Mouse (Mus musculus) MEL (cell line): ENCODE results near the gene Zfp512b. TPM values are rescaled to one million over a fixed set of nuclear protein-coding genes. Genes with fewer than 3 reads are reported as not detected.

ENCODE experiments used
- DNase-seq: peaks from one replicate; pipeline ENCODE4 v3.0.0; 2011; ENCODE audit warnings: low read depth, low spot score
- H3K27ac ChIP-seq: 2 replicates; pipeline ENCODE4 v1.5.1; 2012; ENCODE audit warnings: low read depth, mild to moderate bottlenecking, control low read depth, low read length, moderate library complexity; ENCODE audit not compliant: control insufficient read depth
- H3K27me3 ChIP-seq, 2 experiments: fragments of 150-350 bp in 1 of 2; sonication (generic) in 1 of 2; 2 replicates each; pipeline ENCODE4 v1.6.1; 2012; ENCODE audit warnings: low read length in 2 of 2, mild to moderate bottlenecking in 2 of 2, improper control_type of control experiment in 1 of 2, moderate library complexity in 1 of 2; ENCODE audit not compliant: insufficient read depth in 2 of 2, control insufficient read depth in 1 of 2
- H3K36me3 ChIP-seq, 2 experiments: 2 replicates each; pipeline ENCODE4 v1.6.1; 2012 to 2014; ENCODE audit warnings: low read length in 2 of 2, improper control_type of control experiment in 1 of 2, inconsistent platforms in 1 of 2, mild to moderate bottlenecking in 1 of 2; ENCODE audit not compliant: insufficient read depth in 2 of 2, control insufficient read depth in 1 of 2
- H3K4me1 ChIP-seq, 2 experiments: fragments of 150-350 bp in 1 of 2; sonication (generic) in 1 of 2; 2 replicates each; pipeline ENCODE4 v1.6.1; 2012; ENCODE audit warnings: low read length in 2 of 2, improper control_type of control experiment in 1 of 2, mild to moderate bottlenecking in 1 of 2; ENCODE audit not compliant: insufficient read depth in 2 of 2, control insufficient read depth in 1 of 2
- H3K4me3 ChIP-seq, 2 experiments: fragments of 150-350 bp in 1 of 2; sonication (generic) in 1 of 2; 2 replicates each; pipeline ENCODE4 v1.5.1; 2012; ENCODE audit warnings: low read depth in 2 of 2, low read length in 2 of 2, mild to moderate bottlenecking in 2 of 2, moderate library complexity in 2 of 2, control low read depth in 1 of 2, improper control_type of control experiment in 1 of 2; ENCODE audit not compliant: control insufficient read depth in 1 of 2, insufficient read depth in 1 of 2
- H3K79me2 ChIP-seq: 2 replicates; pipeline ENCODE4 v1.6.1; 2012; ENCODE audit warnings: mild to moderate bottlenecking, low read length, moderate library complexity; ENCODE audit not compliant: control insufficient read depth, poor library complexity, insufficient read depth
- H3K9ac ChIP-seq: 2 replicates; pipeline ENCODE4 v1.6.1; 2012; ENCODE audit warnings: low read depth, mild to moderate bottlenecking, control low read depth, low read length, moderate library complexity; ENCODE audit not compliant: control insufficient read depth, poor library complexity, severe bottlenecking
- H3K9me3 ChIP-seq: fragments of 150-350 bp; sonication (generic); replicated peaks from 2 replicates; pipeline ENCODE4 v1.6.1; 2012; ENCODE audit warnings: mild to moderate bottlenecking, low read length, improper control_type of control experiment, moderate library complexity; ENCODE audit not compliant: insufficient read depth
- BHLHE40 ChIP-seq: IDR thresholded peaks from 2 replicates; pipeline ENCODE4 v1.6.1; 2012; ENCODE audit warnings: low read depth, mild to moderate bottlenecking, inconsistent platforms, low read length, improper control_type of control experiment, borderline replicate concordance
- CTCF ChIP-seq, 3 experiments: IDR thresholded peaks in 2 of 3; conservative IDR thresholded peaks in 1 of 3; 2 replicates each; pipeline ENCODE4 v1.5.1; 2011 to 2012; ENCODE audit warnings: low read length in 3 of 3, low read depth in 2 of 3, mild to moderate bottlenecking in 2 of 3, improper control_type of control experiment in 1 of 3, inconsistent platforms in 1 of 3, mixed read lengths in 1 of 3, moderate library complexity in 1 of 3; ENCODE audit not compliant: control insufficient read depth in 1 of 3, insufficient read depth in 1 of 3, poor library complexity in 1 of 3, severe bottlenecking in 1 of 3
- E2F4 ChIP-seq: IDR thresholded peaks from 2 replicates; pipeline ENCODE4 v1.6.1; 2011; ENCODE audit warnings: low read depth, low read length, improper control_type of control experiment, borderline replicate concordance
- ELF1 ChIP-seq: IDR thresholded peaks from 2 replicates; pipeline ENCODE4 v1.6.1; 2014; ENCODE audit warnings: low read depth, mild to moderate bottlenecking, inconsistent platforms, low read length, improper control_type of control experiment, moderate library complexity
- EP300 ChIP-seq, 2 experiments: IDR thresholded peaks; 2 replicates each; pipeline ENCODE4 v1.6.1; 2011; ENCODE audit warnings: improper control_type of control experiment in 2 of 2, low read length in 2 of 2, low read depth in 1 of 2, mild to moderate bottlenecking in 1 of 2
- JUND ChIP-seq: IDR thresholded peaks from 2 replicates; pipeline ENCODE4 v1.6.1; 2011; ENCODE audit warnings: low read depth, mild to moderate bottlenecking, improper control_type of control experiment, low read length
- KAT2A ChIP-seq: conservative IDR thresholded peaks from 2 replicates; pipeline ENCODE4 v1.6.1; 2012; ENCODE audit warnings: low read depth, low read length, improper control_type of control experiment, inconsistent platforms
- MEF2A ChIP-seq: IDR thresholded peaks from 2 replicates; pipeline ENCODE4 v1.6.1; 2014; ENCODE audit warnings: low read depth, mild to moderate bottlenecking, inconsistent platforms, low read length, improper control_type of control experiment; ENCODE audit not compliant: poor library complexity, insufficient replicate concordance, severe bottlenecking; ENCODE audit errors: extremely low read depth
- MXI1 ChIP-seq: IDR thresholded peaks from 2 replicates; pipeline ENCODE4 v1.6.1; 2011; ENCODE audit warnings: mild to moderate bottlenecking, low read depth, low read length, improper control_type of control experiment
- MYB ChIP-seq: IDR thresholded peaks from 2 replicates; pipeline ENCODE4 v1.6.1; 2011; ENCODE audit warnings: mild to moderate bottlenecking, low read depth, low read length, improper control_type of control experiment
- NELFE ChIP-seq: IDR thresholded peaks from 2 replicates; pipeline ENCODE4 v1.6.1; 2011; ENCODE audit warnings: low read depth, low read length, improper control_type of control experiment
- NRF1 ChIP-seq: IDR thresholded peaks from 2 replicates; pipeline ENCODE4 v1.6.1; 2014; ENCODE audit warnings: low read depth, mild to moderate bottlenecking, inconsistent platforms, low read length, improper control_type of control experiment, moderate library complexity; ENCODE audit not compliant: poor library complexity, insufficient read depth, severe bottlenecking
- POLR2AphosphoS2 ChIP-seq: IDR thresholded peaks from 2 replicates; pipeline ENCODE4 v1.6.1; 2011; ENCODE audit warnings: low read length, improper control_type of control experiment
- POLR2AphosphoS5 ChIP-seq: IDR thresholded peaks from 2 replicates; pipeline ENCODE4 v1.6.1; 2012; ENCODE audit warnings: low read depth, borderline replicate concordance, mild to moderate bottlenecking, inconsistent platforms, low read length, moderate library complexity, mixed read lengths
- SMC3 ChIP-seq: IDR thresholded peaks from 2 replicates; pipeline ENCODE4 v1.6.1; 2011; ENCODE audit warnings: low read depth, low read length, improper control_type of control experiment
- TAL1 ChIP-seq: IDR thresholded peaks from 2 replicates; pipeline ENCODE4 v1.6.1; 2012; ENCODE audit warnings: mild to moderate bottlenecking, inconsistent platforms, low read length, moderate library complexity, mixed read lengths
- TBP ChIP-seq: IDR thresholded peaks from 2 replicates; pipeline ENCODE4 v1.8.0; 2011; ENCODE audit warnings: low read depth, low read length, improper control_type of control experiment
- TCF12 ChIP-seq: IDR thresholded peaks from 2 replicates; pipeline ENCODE4 v1.6.1; 2014; ENCODE audit warnings: low read depth, mild to moderate bottlenecking, inconsistent platforms, low read length, improper control_type of control experiment, moderate library complexity
- ZKSCAN1 ChIP-seq: IDR thresholded peaks from 2 replicates; pipeline ENCODE4 v1.6.1; 2012; ENCODE audit warnings: low read depth, mild to moderate bottlenecking, inconsistent platforms, low read length, improper control_type of control experiment, moderate library complexity
- ZMIZ1 ChIP-seq: IDR thresholded peaks from 2 replicates; pipeline ENCODE4 v1.6.1; 2012; ENCODE audit warnings: low read depth, mild to moderate bottlenecking, inconsistent platforms, low read length, improper control_type of control experiment, moderate library complexity
- ZNF384 ChIP-seq: IDR thresholded peaks from 2 replicates; pipeline ENCODE4 v1.6.1; 2012; ENCODE audit warnings: low read depth, mild to moderate bottlenecking, inconsistent platforms, low read length, improper control_type of control experiment
- polyA plus RNA-seq, 2 experiments: library from polyadenylated mRNA; stranded (reverse) in 1 of 2; unstranded in 1 of 2; fragments of >175 nt in 1 of 2; fragments of >200 nt in 1 of 2; gene quantifications; 2 replicates each; pipeline versions ENCODE4 v1.2.1 to v1.2.4; 2012; ENCODE audit warnings: low replicate concordance in 2 of 2, low read depth in 1 of 2; ENCODE audit not compliant: insufficient read length in 2 of 2, insufficient read depth in 1 of 2, missing spikeins in 1 of 2
- total RNA-seq: library from RNA; depleted of rRNA; stranded (reverse); fragments of 300-350 nt; gene quantifications from 2 replicates; pipeline ENCODE4 v1.2.3, GENCODE M21; 2012

Gene Zfp512b
- total and polyA plus RNA-seq, 3 experiments: 15.5 to 37.6 TPM; not detected in 1

GRCm38 (mm10) chr2:181550233-181550632, 42.4 kb downstream of the Zfp512b start:
- no peaks in the 10 kb centered on the region for H3K79me2 ChIP-seq
- TF ChIP-seq BHLHE40: no peak
- TF ChIP-seq TCF12: no peak
- TF ChIP-seq MYB: no peak
- TF ChIP-seq POLR2AphosphoS2: no peak
- no peak for TF ChIP-seq ELF1
- no peak for TF ChIP-seq CTCF (IDR thresholded peaks at IDR 0.05 in 2 of 3, conservative IDR thresholded peaks at IDR 0.05 in 1 of 3; ENCODE audit: control insufficient read depth in 1 of 3, insufficient read depth in 1 of 3, low read depth in 2 of 3, low read length in 3 of 3, poor library complexity in 1 of 3, severe bottlenecking in 1 of 3)
- TF ChIP-seq TAL1: no peak
- no peak for TF ChIP-seq ZNF384
- TF ChIP-seq SMC3: no peak
- TF ChIP-seq JUND: no peak
- TF ChIP-seq ZMIZ1: no peak
- no peak for TF ChIP-seq NRF1
- H3K27ac ChIP-seq: no peak overlapping the region
- H3K9me3 ChIP-seq: no peaks in the 10 kb centered on the region
- peaks cover 0 to 29% of the 10 kb centered on the region in 2 experiments; a peak in 2 of 4 replicates for H3K36me3 ChIP-seq
- H3K4me1 ChIP-seq: no peaks in the 10 kb centered on the region
- no peaks in the 10 kb centered on the region for H3K27me3 ChIP-seq
- H3K9ac ChIP-seq: no peak overlapping the region
- no peak for DNase-seq
- no peak overlapping the region for H3K4me3 ChIP-seq

DNA sequence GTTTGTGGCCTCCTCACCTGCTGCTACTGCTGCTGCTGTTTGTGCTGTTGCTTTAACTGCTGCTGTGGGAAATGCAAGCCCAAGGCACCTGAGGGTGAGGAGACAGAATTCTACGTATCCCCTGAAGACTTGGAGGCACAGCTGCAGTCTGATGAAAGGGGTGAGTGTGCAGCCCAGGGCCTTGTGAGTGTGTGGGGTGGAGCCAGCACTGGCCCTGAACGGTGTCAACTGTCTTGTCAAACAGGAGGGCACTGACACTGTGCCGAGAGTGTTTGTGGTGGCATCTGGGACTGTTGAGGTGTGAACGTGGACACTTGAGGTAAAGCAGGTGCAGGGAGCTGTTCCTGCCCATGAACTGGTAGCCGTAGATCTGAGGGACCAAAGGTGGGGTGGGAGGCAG, 43.9 kb downstream of the Zfp512b start:
- Histone ChIP-seq H3K27ac (no peak overlapping the region), H3K9ac (no peak overlapping the region), H3K9me3 (no peaks in the 10 kb centered on the region), H3K4me1 (no peaks in the 10 kb centered on the region), H3K79me2 (0 out of 2 replicates have a peak, but pooled peaks cover 1% of the 10 kb centered on the region), H3K36me3 (peaks cover 0 to 31% of the 10 kb centered on the region in 2 experiments; a peak in 2 of 4 replicates), H3K4me3 (no peak overlapping the region), H3K27me3 (no peaks in the 10 kb centered on the region)
- no peak for DNase-seq
- TF ChIP-seq ZKSCAN1 (no peak), ELF1 (no peak), NRF1 (no peak), BHLHE40 (no peak), KAT2A (no peak), TBP (no peak), NELFE (no peak), SMC3 (no peak), EP300 (IDR thresholded peaks at IDR 0.05; ENCODE audit: low read depth in 1 of 2, low read length in 2 of 2) (no peak), MYB (no peak), MXI1 (no peak), POLR2AphosphoS2 (no peak), MEF2A (no peak), POLR2AphosphoS5 (no peak), ZNF384 (no peak), E2F4 (no peak)
